Mouse (Mus musculus) kidney, postnatal 0 days (tissue): ENCODE results near the gene Mrgprb5. TPM values are rescaled to one million over a fixed set of nuclear protein-coding genes. Genes with fewer than 3 reads are reported as not detected.
"Not testable (repeated sequence)": the region's sequence is repeated elsewhere in the genome, so short reads cannot be mapped to it uniquely, and the experiment has no call there.

ENCODE experiments used
- ATAC-seq: fragments of 200-750 bp; cut with Nextera tagmentation; replicated peaks from 2 replicates; pipeline ENCODE4 v1.8.0; 2017; ENCODE audit warnings: low read depth, moderate number of reproducible peaks, moderate TSS enrichment, moderate library complexity; ENCODE audit not compliant: low FRiP score
- DNase-seq: peaks from one replicate; pipeline ENCODE4 v3.0.0-alpha.2; 2016; ENCODE audit warnings: low spot score
- H3K27ac ChIP-seq: fragments of 300-500 bp; sonication (generic); 2 replicates; pipeline ENCODE4 v1.5.1; 2014; ENCODE audit warnings: mild to moderate bottlenecking
- H3K27me3 ChIP-seq: fragments of 300-500 bp; sonication (generic); 2 replicates; pipeline ENCODE4 v1.6.1; 2014; ENCODE audit warnings: low read length, mixed read lengths; ENCODE audit not compliant: insufficient read depth
- H3K36me3 ChIP-seq: fragments of 300-500 bp; sonication (generic); 2 replicates; pipeline ENCODE4 v1.6.1; 2014; ENCODE audit warnings: low read length, mixed read lengths; ENCODE audit not compliant: insufficient read depth
- H3K4me1 ChIP-seq: fragments of 300-500 bp; sonication (generic); replicated peaks from 2 replicates; pipeline ENCODE4 v1.6.1; 2014; ENCODE audit warnings: antibody characterized with exemption, low read length, mixed read lengths; ENCODE audit not compliant: insufficient read depth
- H3K4me2 ChIP-seq: fragments of 300-500 bp; sonication (generic); 2 replicates; pipeline ENCODE4 v1.6.1; 2014; ENCODE audit warnings: mild to moderate bottlenecking, low read length, moderate library complexity, mixed read lengths
- H3K4me3 ChIP-seq: fragments of 300-500 bp; sonication (generic); replicated peaks from 2 replicates; pipeline ENCODE4 v1.5.1; 2014; ENCODE audit warnings: low read depth, low read length
- H3K9ac ChIP-seq: fragments of 300-500 bp; sonication (generic); 2 replicates; pipeline ENCODE4 v1.6.1; 2014; ENCODE audit warnings: low read depth, low read length
- H3K9me3 ChIP-seq: fragments of 300-500 bp; sonication (generic); replicated peaks from 2 replicates; pipeline ENCODE4 v1.6.1; 2016; ENCODE audit warnings: low read length, inconsistent platforms, mixed read lengths
- CTCF ChIP-seq: IDR thresholded peaks from 2 replicates; pipeline ENCODE4 v1.5.1; 2016; ENCODE audit warnings: antibody characterized with exemption, low read depth, mild to moderate bottlenecking, moderate library complexity
- WGBS: fragments of 180-500 bp; shearing (Covaris S2); extraction: QIAGEN DNeasy Blood & Tissue Kit; methylation state at CpG from one replicate; pipeline ENCODE4 v1.1.7; 2014; 5-methylcytosine and 5-hydroxymethylcytosine counted together
- polyA plus RNA-seq: library from polyadenylated mRNA; unstranded; fragments of >200 nt; fragmentation: Nextera tagmentation; extraction: Ambion mirVana; gene quantifications from 2 replicates; pipeline ENCODE4 v1.2.1, GENCODE M21; 2015

Mrgprb5 gene
- polyA plus RNA-seq, 1 experiment from 2014 or later = not detected

GRCm38 (mm10) chr7:48132247-48132646, 36.6 kb downstream of the Mrgprb5 start:
- H3K9me3 ChIP-seq, H3K4me2 ChIP-seq, H3K4me1 ChIP-seq, H3K9ac ChIP-seq, H3K36me3 ChIP-seq, H3K27ac ChIP-seq, H3K27me3 ChIP-seq, H3K4me3 ChIP-seq: not testable (repeated sequence)
- peak; percentile 64 for TF ChIP-seq CTCF
- 0% methylated on average over 4 of the region's 7 CpGs for WGBS
- DNase-seq (peak; percentile 44), ATAC-seq (peak; percentile 65; the same call in 1 of the 2 replicates)

GRCm38 (mm10) chr7:48131820-48132219, 37.0 kb downstream of the Mrgprb5 start:
- not testable (repeated sequence) for H3K4me1 ChIP-seq, H3K27me3 ChIP-seq, H3K36me3 ChIP-seq, H3K9me3 ChIP-seq, ATAC-seq
- Histone ChIP-seq H3K9ac (peak overlapping the region; percentile 55; the same call in 1 of the 2 replicates), H3K27ac (peak overlapping the region; percentile 87), H3K4me2 (peak overlapping the region; percentile 49), H3K4me3 (peak overlapping the region; percentile 26; the same call in 1 of the 2 replicates)
- DNase-seq = peak; percentile 72
- 2% methylated on average over 11 of the region's 14 CpGs for WGBS

GRCm38 (mm10) chr7:48123806-48124205, 45.0 kb downstream of the Mrgprb5 start:
- Histone ChIP-seq H3K27me3 (no peaks in the 10 kb centered on the region), H3K4me1 (no peaks in the 10 kb centered on the region), H3K4me2 (no peak overlapping the region), H3K36me3 (peaks cover 4% of the 10 kb centered on the region; the same call in 1 of the 2 replicates), H3K9ac (no peak overlapping the region), H3K9me3 (no peaks in the 10 kb centered on the region), H3K27ac (no peak overlapping the region), H3K4me3 (no peak overlapping the region)
- WGBS = 84% methylated on average over 5 of the region's 5 CpGs
- TF ChIP-seq CTCF = no peak
- ATAC-seq = no peak
- no peak for DNase-seq

Other genes with a start within 250 kb of the Mrgprb5 start
- gene Mrgpra4, start 186.9 kb downstream of the Mrgprb5 start, polyA plus RNA-seq = not detected in 2 replicates
- gene Mrgprx1, start 141.4 kb downstream of the Mrgprb5 start, polyA plus RNA-seq = not detected in 2 replicates
- gene Mrgprb4, start 30.3 kb upstream of the Mrgprb5 start, polyA plus RNA-seq = not detected in 2 replicates
- not detected in 2 replicates for gene Mrgprb8, start 219.5 kb upstream of the Mrgprb5 start, polyA plus RNA-seq